Mouse (Mus musculus): ENCODE data around the gene Tdrd6.

Gene Tdrd6

DNA sequence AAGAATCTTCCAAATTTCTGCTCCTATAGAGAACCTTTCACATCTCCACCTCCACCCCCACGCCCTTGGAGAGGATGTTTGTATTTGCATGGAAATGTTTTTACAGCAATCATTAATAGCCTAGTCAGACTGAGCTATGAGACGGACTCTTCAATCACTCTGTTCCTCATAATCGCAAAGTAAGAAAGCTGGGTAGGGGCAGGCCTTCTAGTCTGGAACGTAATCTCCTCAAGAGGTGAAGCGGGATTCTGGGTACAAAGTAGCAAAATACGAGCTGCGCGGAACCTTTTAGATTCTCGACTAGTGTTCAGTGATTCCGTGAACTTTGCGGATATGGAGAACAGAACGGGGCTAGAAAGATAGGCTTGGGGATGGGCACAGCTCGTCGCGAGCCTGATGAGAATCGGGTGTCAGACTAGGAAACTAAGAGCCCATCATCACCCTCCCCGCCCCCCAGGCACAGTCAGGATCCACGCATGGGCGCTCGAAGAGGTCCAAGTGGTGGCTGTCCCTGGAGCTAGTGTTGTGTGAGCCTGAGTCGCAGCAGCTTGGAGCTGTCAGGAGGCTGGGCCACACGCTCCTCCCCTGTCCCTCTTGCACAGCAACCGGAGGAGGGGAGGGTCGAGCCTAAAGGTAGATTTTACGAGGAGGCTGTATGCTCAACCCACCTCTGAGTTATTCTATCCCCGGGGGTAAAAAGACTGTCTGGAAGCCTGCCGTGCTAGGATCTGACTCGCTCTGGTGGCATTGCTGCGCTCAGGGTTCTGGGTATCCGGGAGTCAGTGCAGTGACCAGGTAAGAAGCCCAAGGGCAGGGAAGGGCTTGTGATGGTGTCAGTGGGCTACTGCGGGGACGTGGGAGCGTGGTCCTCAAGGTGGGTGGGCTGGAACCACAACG is 61.9 kb downstream of the Tdrd6 start, which contains the start of gene Pla2g7:
Gene Pla2g7 (plus strand): TSS at position 107 of the 897 bp plus-strand sequence.
- ChIA-PET CTCF (interaction anchor here in 2 of 4 experiments (0.6 to 1.7 kb wide), 3 partner anchors 13 to 39 kb away, joined by 3 to 7 read pairs (median 3); no protein-coding TSS in a partner anchor), POLR2A (interaction anchor here (0.6 to 2.9 kb wide), 8 partner anchors 10 to 532 kb away, joined by 3 to 16 read pairs (median 5); no protein-coding TSS in a partner anchor)

DNA sequence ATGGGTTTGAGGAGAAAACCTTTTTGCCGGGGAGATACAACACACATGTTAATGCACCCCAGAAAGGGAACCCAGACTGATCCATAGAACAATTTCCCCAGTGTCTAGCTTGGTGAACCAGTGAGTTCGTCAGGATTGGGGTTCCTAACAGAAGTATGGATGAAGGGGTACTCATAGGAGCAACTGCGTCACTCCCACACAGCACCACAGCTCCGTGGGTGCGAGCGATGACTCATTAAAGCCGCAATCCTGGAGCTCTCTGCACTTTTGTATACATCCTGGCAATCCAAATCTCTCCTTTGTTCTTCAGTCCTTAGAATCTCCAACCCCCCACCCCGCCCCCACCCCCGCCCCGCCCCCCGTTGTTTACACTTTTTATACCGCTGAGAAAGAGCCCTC is 62.5 kb downstream of the Tdrd6 start:
- ChIA-PET POLR2A (interaction anchor here in 2 of 4 experiments (0.5 to 2.5 kb wide), 6 partner anchors 9 to 532 kb away, joined by 3 to 16 read pairs (median 4); no protein-coding TSS in a partner anchor), CTCF (interaction anchor here in 1 of 4 experiments (0.8 to 1.7 kb wide), 2 partner anchors 13 to 39 kb away, joined by 3 to 7 read pairs; no protein-coding TSS in a partner anchor)
